Mouse (Mus musculus): ENCODE data around the gene Dtd1. TPM values are rescaled to one million over a fixed set of nuclear protein-coding genes. Genes with fewer than 3 reads are reported as not detected.

Gene Dtd1
- polyA plus RNA-seq, 1 experiment from 2014 or later, result 137 TPM

DNA sequence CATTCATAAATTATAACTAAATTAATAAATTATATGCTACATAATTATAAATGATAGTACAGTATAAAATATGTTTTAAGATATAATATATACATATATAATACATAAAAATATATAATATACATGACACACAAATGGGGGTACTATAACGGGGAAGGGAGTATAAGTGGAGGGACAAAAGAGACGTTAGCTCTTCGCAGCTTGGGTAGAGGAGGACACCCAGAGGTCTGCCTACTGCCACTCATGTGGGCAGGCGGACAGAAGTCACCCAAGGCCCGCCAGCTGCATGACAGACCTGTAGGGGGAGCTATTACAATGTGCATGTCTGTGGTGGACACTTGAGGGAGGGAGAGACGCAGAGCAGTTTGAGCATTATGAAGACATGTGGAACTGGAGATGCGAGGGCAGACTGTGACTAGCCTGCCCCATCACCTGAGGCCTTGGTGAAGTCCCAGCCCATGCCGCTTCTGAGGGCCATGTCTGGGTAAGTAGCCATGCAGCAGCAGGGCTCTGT is 92.6 kb downstream of the Dtd1 start:
- H3K4me2 ChIP-seq, result no peak overlapping the region
- no peaks in the 10 kb centered on the region for H3K4me1 ChIP-seq
- no peaks in the 10 kb centered on the region for H3K9me3 ChIP-seq (replicated peaks)
- no peak overlapping the region for H3K27ac ChIP-seq (replicated peaks)
- WGBS, result 86% methylated on average over 8 of the region's 8 CpGs
- H3K4me3 ChIP-seq (replicated peaks), result no peak overlapping the region
- no peaks in the 10 kb centered on the region for H3K27me3 ChIP-seq (replicated peaks)
- no peaks in the 10 kb centered on the region for H3K36me3 ChIP-seq
- ATAC-seq (ENCODE audit: low FRiP score), result no peak
- H3K9ac ChIP-seq (replicated peaks), result no peak overlapping the region

DNA sequence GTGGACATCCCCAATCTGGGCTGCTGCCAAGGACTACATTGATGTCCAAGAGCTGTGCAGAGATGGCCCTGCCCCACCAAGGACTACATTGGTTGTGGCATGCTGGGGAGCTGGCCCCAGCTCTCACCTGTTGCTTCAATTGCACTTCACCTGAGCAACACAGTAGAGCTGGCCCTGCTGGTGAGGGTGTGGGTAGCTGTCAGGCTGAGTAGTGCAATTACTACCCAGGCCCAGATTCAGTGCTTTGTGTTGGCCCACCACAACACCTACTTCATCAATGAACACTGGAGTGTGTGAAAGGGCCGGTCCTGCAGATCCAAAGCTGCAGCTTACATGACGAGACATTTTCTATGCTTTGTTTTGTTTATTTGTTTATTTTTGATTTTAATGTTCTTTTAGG is 93.1 kb downstream of the Dtd1 start:
- Histone ChIP-seq H3K36me3 (no peaks in the 10 kb centered on the region), H3K4me3 (replicated peaks) (no peak overlapping the region), H3K27ac (replicated peaks) (no peak overlapping the region), H3K27me3 (replicated peaks) (no peaks in the 10 kb centered on the region), H3K4me2 (no peak overlapping the region), H3K4me1 (no peaks in the 10 kb centered on the region), H3K9me3 (replicated peaks) (no peaks in the 10 kb centered on the region), H3K9ac (replicated peaks) (no peak overlapping the region)
- ATAC-seq (ENCODE audit: low FRiP score), result no peak
- 91% methylated on average over 2 of the region's 2 CpGs for WGBS

DNA sequence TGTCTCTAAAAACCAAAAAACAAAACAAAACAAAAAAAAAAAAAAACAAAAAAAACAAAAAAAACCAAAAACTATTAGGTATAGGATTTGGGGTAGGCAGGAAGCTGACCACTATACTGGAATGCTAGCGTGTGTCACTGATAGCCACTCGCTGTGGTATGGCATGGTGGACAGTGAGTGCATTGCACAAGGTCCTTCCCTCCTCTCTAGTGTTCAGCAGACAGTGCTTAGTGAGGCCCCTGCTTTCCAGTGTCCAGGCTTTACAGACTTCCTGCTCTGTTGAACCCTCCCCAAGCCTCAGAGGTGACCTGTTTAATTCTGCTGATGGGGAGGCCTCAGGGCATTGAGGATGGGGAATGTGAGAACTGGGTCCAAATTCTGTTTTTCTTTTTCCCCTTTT is 95.2 kb downstream of the Dtd1 start:
- no peak overlapping the region for H3K9ac ChIP-seq (replicated peaks)
- no peak for ATAC-seq (ENCODE audit: low FRiP score)
- no peak overlapping the region for H3K27ac ChIP-seq (replicated peaks)
- no peak overlapping the region for H3K4me3 ChIP-seq (replicated peaks)
- no peaks in the 10 kb centered on the region for H3K4me1 ChIP-seq
- WGBS, result 94% methylated on average over 2 of the region's 2 CpGs
- H3K9me3 ChIP-seq (replicated peaks), result no peaks in the 10 kb centered on the region
- no peak overlapping the region for H3K4me2 ChIP-seq
- no peaks in the 10 kb centered on the region for H3K27me3 ChIP-seq (replicated peaks)
- H3K36me3 ChIP-seq, result no peaks in the 10 kb centered on the region

DNA sequence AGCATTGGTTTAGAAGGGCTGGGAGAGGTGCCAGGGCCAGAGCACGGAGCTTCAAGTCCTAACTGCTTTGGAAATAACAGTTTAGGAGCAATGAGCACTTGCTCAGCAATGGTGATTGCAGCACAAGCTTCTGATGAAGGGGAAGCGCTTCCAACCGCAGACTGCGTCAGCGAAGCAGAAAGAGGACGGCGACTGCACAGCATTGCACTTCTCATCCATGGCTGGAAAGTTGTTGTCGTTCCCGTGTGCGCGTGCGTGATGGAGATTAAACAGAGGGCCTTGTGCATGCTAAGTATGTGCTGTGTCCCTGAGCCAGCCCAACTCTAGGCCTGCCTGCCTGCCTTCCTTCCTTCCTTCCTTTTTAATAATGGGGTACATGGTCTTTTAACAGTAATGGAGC is 98.3 kb downstream of the Dtd1 start:
- Histone ChIP-seq H3K36me3 (no peaks in the 10 kb centered on the region), H3K9me3 (replicated peaks) (no peaks in the 10 kb centered on the region), H3K27ac (replicated peaks) (no peak overlapping the region), H3K4me2 (no peak overlapping the region), H3K4me1 (no peaks in the 10 kb centered on the region), H3K9ac (replicated peaks) (no peak overlapping the region), H3K4me3 (replicated peaks) (no peak overlapping the region), H3K27me3 (replicated peaks) (no peaks in the 10 kb centered on the region)
- 91% methylated on average over 12 of the region's 12 CpGs for WGBS
- ATAC-seq (ENCODE audit: low FRiP score), result no peak

DNA sequence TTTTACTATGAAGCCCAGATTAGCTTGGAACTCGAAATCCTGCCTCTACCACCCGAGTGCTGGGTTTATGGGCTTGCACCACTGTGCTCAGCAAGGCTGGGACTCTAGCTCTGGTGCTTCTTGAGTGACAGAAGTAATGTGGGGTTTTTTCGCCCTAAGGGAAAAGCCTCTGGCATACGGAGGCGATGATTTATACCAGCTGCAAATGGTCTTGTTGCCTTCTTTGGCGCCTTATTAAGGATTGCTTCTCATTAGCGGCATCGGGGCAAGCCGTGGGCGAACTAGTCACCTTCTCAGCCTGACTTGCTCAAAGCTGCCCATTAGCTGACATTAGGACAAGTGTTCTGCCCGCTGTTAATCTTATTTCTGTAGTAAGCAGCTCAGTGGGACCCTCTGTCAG is 100.9 kb downstream of the Dtd1 start:
- H3K9me3 ChIP-seq (replicated peaks), result no peaks in the 10 kb centered on the region
- H3K27ac ChIP-seq (replicated peaks), result no peak overlapping the region
- H3K27me3 ChIP-seq (replicated peaks), result no peaks in the 10 kb centered on the region
- no peak overlapping the region for H3K4me3 ChIP-seq (replicated peaks)
- H3K36me3 ChIP-seq, result no peaks in the 10 kb centered on the region
- H3K4me1 ChIP-seq, result peaks cover 3% of the 10 kb centered on the region; the same call in 1 of the 2 replicates
- no peak overlapping the region for H3K9ac ChIP-seq (replicated peaks)
- ATAC-seq (ENCODE audit: low FRiP score), result no peak
- 82% methylated on average over 11 of the region's 11 CpGs for WGBS
- H3K4me2 ChIP-seq, result no peak overlapping the region

DNA sequence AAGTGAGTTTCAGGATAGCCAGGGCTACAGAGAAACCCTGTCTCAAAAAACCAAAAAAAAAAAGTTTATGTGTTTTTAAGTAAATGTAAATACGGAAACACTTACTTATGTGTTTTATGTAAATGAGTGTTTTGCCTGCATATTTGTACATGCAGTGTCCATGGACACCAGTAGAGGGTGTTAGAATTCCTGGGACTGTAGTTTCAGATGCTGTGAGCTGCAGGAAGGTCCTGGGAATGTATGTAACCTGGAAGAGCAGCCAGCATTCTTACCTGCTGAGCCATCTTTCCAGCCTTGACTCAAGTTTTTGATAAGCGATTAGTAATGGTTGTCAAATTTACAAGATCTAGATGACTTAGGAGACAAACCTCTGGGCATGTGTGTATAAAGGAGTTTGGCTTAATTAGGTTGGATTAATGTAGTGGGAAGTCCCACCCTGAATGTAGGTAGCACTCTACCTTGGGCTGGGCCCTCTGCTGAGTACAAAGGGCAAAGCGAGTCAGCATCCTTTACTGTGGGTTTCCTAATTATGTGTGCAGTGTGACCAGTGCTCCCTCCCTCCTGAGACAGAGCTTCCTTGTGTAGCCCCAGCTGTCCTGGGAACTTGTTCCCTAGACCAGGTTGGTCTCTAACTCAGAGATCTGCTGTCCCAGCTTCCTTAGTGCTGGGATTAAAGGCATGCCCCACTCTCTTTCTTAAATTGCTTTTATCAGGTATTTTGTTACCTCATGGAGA is 101.9 kb downstream of the Dtd1 start:
- no peak overlapping the region for H3K27ac ChIP-seq (replicated peaks)
- no peak overlapping the region for H3K9ac ChIP-seq (replicated peaks)
- no peak for ATAC-seq (ENCODE audit: low FRiP score)
- H3K9me3 ChIP-seq (replicated peaks), result no peaks in the 10 kb centered on the region
- WGBS, result 96% methylated on average over 3 of the region's 3 CpGs
- H3K4me2 ChIP-seq, result no peak overlapping the region
- H3K36me3 ChIP-seq, result no peaks in the 10 kb centered on the region
- no peak overlapping the region for H3K4me3 ChIP-seq (replicated peaks)
- peaks cover 3% of the 10 kb centered on the region; the same call in 1 of the 2 replicates for H3K4me1 ChIP-seq
- no peaks in the 10 kb centered on the region for H3K27me3 ChIP-seq (replicated peaks)

DNA sequence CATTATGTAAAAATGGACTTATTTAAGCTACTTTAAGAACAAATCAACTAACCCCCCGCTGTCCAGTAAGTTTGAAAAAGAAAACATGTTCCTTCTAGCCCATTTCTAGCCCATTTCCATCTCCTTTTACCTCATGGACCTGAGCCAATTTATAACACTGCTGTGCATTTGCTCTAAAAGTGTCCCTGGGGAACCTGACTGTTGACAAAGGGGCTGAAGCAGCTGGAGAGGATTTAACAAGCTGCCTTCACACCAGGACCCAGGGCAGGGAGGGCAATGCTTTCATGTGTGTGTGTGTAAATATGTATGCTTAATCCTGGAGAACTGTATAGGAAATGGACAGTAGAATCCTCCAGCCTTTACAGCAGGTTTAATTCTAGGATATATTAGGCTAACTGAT is 109.6 kb downstream of the Dtd1 start:
- H3K9me3 ChIP-seq (replicated peaks), result no peaks in the 10 kb centered on the region
- no peak for ATAC-seq (ENCODE audit: low FRiP score)

DNA sequence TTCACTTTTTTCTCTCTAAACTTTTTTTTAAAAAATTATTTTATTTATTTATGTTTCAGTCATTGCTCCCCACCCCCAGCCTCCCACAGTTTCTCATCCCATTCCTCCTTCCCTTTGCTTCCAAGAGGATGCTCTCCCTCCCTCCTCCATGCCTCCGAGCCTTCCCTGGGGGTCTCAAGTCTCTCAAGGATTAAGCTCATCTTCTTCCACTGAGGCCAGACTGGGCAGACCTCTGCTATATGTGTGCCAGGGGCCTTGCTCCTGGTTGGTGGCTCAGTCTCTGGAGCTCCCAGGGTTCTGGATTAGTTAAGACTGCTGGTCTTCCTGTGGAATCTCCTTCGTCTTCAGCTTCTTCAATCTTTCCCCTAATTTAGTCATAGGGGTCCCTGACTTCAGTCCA is 110.0 kb downstream of the Dtd1 start:
- Histone ChIP-seq H3K4me2 (no peak overlapping the region), H3K4me1 (peaks cover 21% of the 10 kb centered on the region), H3K9ac (replicated peaks) (no peak overlapping the region), H3K36me3 (no peaks in the 10 kb centered on the region), H3K27me3 (replicated peaks) (no peaks in the 10 kb centered on the region), H3K4me3 (replicated peaks) (no peak overlapping the region), H3K9me3 (replicated peaks) (no peaks in the 10 kb centered on the region), H3K27ac (replicated peaks) (no peak overlapping the region)
- 91% methylated on average over 2 of the region's 2 CpGs for WGBS
- ATAC-seq (ENCODE audit: low FRiP score), result no peak

More for the DNA sequence above, 109.6 kb downstream of the Dtd1 start:
- no peaks in the 10 kb centered on the region for H3K27me3 ChIP-seq (replicated peaks)
- no peak overlapping the region for H3K27ac ChIP-seq (replicated peaks)
- 76% methylated on average over 1 of the region's 1 CpGs for WGBS
- H3K4me3 ChIP-seq (replicated peaks), result no peak overlapping the region
- peaks cover 21% of the 10 kb centered on the region for H3K4me1 ChIP-seq
- no peak overlapping the region for H3K9ac ChIP-seq (replicated peaks)
- no peak overlapping the region for H3K4me2 ChIP-seq
- H3K36me3 ChIP-seq, result no peaks in the 10 kb centered on the region

DNA sequence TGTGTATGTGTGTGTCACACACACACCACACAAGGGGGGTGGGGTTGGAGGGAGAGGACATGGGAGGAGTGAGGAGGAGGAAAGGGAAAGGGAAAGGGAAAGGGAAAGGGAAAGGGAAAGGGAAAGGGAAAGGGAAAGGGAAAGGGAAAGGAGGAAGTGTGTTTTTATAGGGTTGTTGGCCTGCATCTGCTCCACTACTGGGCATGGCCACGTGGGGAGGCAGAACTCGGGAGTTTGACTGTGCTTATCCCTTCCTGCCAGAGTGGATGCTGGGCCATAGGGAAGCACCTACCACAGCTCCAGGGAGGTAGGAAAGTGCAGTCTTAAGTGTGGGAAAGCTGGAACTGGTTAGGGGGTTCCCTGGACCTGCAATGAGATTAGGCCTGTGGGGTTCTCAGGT is 114.9 kb downstream of the Dtd1 start:
- no peak overlapping the region for H3K4me2 ChIP-seq
- 83% methylated on average over 2 of the region's 2 CpGs for WGBS
- H3K27ac ChIP-seq (replicated peaks), result no peak overlapping the region
- H3K9ac ChIP-seq (replicated peaks), result no peak overlapping the region
- H3K9me3 ChIP-seq (replicated peaks), result no peaks in the 10 kb centered on the region
- no peak for ATAC-seq (ENCODE audit: low FRiP score)
- no peaks in the 10 kb centered on the region for H3K27me3 ChIP-seq (replicated peaks)
- peaks cover 5% of the 10 kb centered on the region; the same call in 1 of the 2 replicates for H3K4me1 ChIP-seq
- no peaks in the 10 kb centered on the region for H3K36me3 ChIP-seq
- no peak overlapping the region for H3K4me3 ChIP-seq (replicated peaks)

DNA sequence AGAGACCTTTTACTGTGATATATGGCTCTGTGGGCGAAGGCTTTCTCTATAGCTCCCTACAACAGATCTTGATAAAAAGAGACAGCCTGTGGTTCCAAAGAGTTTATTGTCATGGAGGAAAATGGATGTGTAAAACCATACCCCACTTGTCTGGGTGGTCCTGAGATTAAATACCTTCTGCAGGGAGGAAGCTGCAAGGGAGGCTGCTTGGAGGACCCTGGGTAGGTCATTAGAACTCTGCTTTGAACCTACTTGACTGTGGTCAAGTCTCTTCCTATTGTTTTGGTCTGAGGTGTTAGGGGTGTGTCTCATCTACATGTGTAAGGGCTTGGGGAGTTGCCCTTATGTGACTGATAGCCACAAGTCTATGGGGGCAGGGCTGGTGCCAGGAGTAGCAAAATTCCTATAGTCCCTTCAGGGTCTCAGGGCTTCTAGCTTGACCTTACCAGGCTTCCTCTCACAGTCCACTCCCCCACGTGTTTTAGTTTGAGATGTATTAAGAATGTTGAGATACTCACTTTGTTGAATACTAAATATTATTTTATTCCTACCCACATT is 115.6 kb downstream of the Dtd1 start:
- no peaks in the 10 kb centered on the region for H3K9me3 ChIP-seq (replicated peaks)
- H3K27ac ChIP-seq (replicated peaks), result no peak overlapping the region
- no peaks in the 10 kb centered on the region for H3K36me3 ChIP-seq
- H3K4me1 ChIP-seq, result peaks cover 5% of the 10 kb centered on the region; the same call in 1 of the 2 replicates
- H3K4me2 ChIP-seq, result no peak overlapping the region
- 72% methylated on average over 2 of the region's 2 CpGs for WGBS
- H3K27me3 ChIP-seq (replicated peaks), result no peaks in the 10 kb centered on the region
- H3K9ac ChIP-seq (replicated peaks), result no peak overlapping the region
- H3K4me3 ChIP-seq (replicated peaks), result no peak overlapping the region
- no peak for ATAC-seq (ENCODE audit: low FRiP score)

DNA sequence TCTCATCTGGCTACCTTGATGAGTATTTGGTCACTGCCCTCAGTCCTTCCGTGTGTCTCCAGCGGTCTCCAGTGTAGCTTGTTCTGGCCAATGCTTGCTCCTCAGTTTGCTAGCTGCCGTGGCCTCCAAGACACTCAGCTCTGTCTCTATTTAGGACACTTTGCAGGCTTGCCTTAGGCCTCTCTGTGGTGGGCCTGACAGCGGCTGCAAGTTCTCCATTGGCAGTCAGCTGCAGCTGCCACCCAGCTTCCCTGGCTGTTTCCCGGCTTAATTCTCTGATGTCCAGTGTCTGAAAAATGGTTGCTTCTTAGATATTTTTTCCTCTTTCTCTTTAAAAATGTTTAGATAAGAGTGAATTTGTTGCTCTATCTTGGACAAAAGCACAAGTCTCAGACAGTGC is 116.6 kb downstream of the Dtd1 start:
- no peak overlapping the region for H3K9ac ChIP-seq (replicated peaks)
- no peak overlapping the region for H3K4me3 ChIP-seq (replicated peaks)
- no peaks in the 10 kb centered on the region for H3K9me3 ChIP-seq (replicated peaks)
- H3K36me3 ChIP-seq, result no peaks in the 10 kb centered on the region
- peaks cover 9% of the 10 kb centered on the region; the same call in 1 of the 2 replicates for H3K4me1 ChIP-seq
- H3K4me2 ChIP-seq, result no peak overlapping the region
- no peak for ATAC-seq (ENCODE audit: low FRiP score)
- WGBS, result 83% methylated on average over 5 of the region's 5 CpGs
- H3K27ac ChIP-seq (replicated peaks), result no peak overlapping the region
- H3K27me3 ChIP-seq (replicated peaks), result no peaks in the 10 kb centered on the region

DNA sequence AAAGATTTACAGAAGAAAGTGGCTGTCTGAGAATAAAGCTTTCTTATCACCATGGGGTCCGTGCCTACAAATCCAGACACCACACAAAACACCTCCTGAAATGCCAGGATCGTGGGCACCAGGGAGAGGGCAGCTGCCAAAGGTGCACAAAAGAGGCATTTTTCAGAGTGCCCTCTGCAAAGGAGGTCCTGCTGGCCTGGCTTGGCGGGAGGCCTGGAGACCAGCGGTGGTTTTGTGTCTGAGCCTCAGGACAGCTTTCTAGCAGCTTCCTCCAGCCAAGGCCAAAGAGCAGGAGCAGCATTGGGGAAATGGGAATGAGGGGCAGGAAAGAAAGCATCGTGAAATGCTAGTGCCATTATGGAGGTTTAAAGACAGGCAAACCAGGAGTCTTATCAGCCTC is 118.6 kb downstream of the Dtd1 start:
- Histone ChIP-seq H3K9ac (replicated peaks) (no peak overlapping the region), H3K4me2 (no peak overlapping the region), H3K4me1 (peaks cover 9% of the 10 kb centered on the region; the same call in 1 of the 2 replicates), H3K36me3 (no peaks in the 10 kb centered on the region), H3K9me3 (replicated peaks) (no peaks in the 10 kb centered on the region), H3K27me3 (replicated peaks) (no peaks in the 10 kb centered on the region), H3K4me3 (replicated peaks) (no peak overlapping the region), H3K27ac (replicated peaks) (no peak overlapping the region)
- WGBS, result 38% methylated on average over 5 of the region's 5 CpGs
- ATAC-seq (ENCODE audit: low FRiP score), result no peak

Measured in neural tube, embryonic 15.5 days (tissue).